Mouse (Mus musculus) embryonic facial prominence, embryonic 13.5 days (tissue): Measurements from ENCODE around the gene Xrcc1. TPM values are rescaled to one million over a fixed set of nuclear protein-coding genes. Genes with fewer than 3 reads are reported as not detected.

ENCODE experiments used
- ATAC-seq: fragments of 200-750 bp; cut with Nextera tagmentation; 2 replicates; pipeline ENCODE4 v1.8.0; 2017; ENCODE audit warnings: low read depth; ENCODE audit not compliant: insufficient number of reproducible peaks, insufficient read depth, low FRiP score, low TSS enrichment
- H3K27ac ChIP-seq: fragments of 300-500 bp; sonication (generic); 2 replicates; pipeline ENCODE4 v1.5.1; 2015; ENCODE audit warnings: moderate library complexity, mild to moderate bottlenecking, inconsistent platforms
- H3K27me3 ChIP-seq: fragments of 300-500 bp; sonication (generic); 2 replicates; pipeline ENCODE4 v1.6.1; 2015; ENCODE audit warnings: mild to moderate bottlenecking, inconsistent platforms
- H3K36me3 ChIP-seq: fragments of 300-500 bp; sonication (generic); 2 replicates; pipeline ENCODE4 v1.6.1; 2015; ENCODE audit warnings: mild to moderate bottlenecking, inconsistent platforms
- H3K4me1 ChIP-seq: fragments of 300-500 bp; sonication (generic); 2 replicates; pipeline ENCODE4 v1.6.1; 2015; ENCODE audit warnings: inconsistent platforms
- H3K4me2 ChIP-seq: fragments of 300-500 bp; sonication (generic); 2 replicates; pipeline ENCODE4 v1.6.1; 2015; ENCODE audit warnings: moderate library complexity, mild to moderate bottlenecking, inconsistent platforms
- H3K4me3 ChIP-seq: fragments of 300-500 bp; sonication (generic); 2 replicates; pipeline ENCODE4 v1.5.1; 2015; ENCODE audit warnings: mild to moderate bottlenecking, inconsistent platforms
- H3K9ac ChIP-seq: fragments of 300-500 bp; sonication (generic); 2 replicates; pipeline ENCODE4 v1.6.1; 2015; ENCODE audit warnings: mild to moderate bottlenecking, inconsistent platforms
- H3K9me3 ChIP-seq: fragments of 300-500 bp; sonication (generic); 2 replicates; pipeline ENCODE4 v1.6.1; 2016; ENCODE audit warnings: inconsistent platforms
- WGBS: fragments of 180-500 bp; shearing (Covaris S2); methylation state at CpG from one replicate; pipeline ENCODE4 v1.1.7; 2015; ENCODE audit warnings: mixed read lengths; 5-methylcytosine and 5-hydroxymethylcytosine counted together
- polyA plus RNA-seq: library from polyadenylated mRNA; unstranded; fragments of >200 nt; fragmentation: Nextera tagmentation; extraction: Ambion mirVana; gene quantifications from 2 replicates; pipeline ENCODE4 v1.2.1, GENCODE M21; 2015

Gene Xrcc1
- polyA plus RNA-seq, 1 experiment from 2014 or later = 127 TPM

DNA sequence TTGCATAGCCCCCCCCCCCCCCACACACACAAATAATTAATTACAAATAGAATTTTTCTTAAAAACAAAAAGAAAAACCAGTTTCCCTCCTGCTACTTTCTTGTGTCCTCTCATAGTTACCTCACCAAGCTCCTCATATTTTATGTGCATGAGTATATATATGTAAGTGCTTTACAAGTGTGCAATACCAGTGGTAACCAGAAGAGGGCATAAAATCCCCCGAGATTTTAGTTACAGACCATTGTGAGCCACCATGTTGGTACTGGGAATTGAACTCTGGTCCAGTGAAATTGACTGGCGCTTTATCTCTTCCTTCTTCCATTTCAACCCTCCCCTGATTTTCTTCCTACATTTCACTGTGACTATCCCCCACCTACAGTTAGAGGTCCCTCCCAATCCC lies 1.6 kb upstream of the Xrcc1 start:
- H3K9ac ChIP-seq = no peak overlapping the region
- ATAC-seq = no peak
- no peaks in the 10 kb centered on the region for H3K27me3 ChIP-seq
- H3K27ac ChIP-seq = no peak overlapping the region
- peaks cover 21% of the 10 kb centered on the region for H3K4me1 ChIP-seq
- no peak overlapping the region for H3K4me3 ChIP-seq
- H3K36me3 ChIP-seq = peaks cover 12% of the 10 kb centered on the region
- H3K9me3 ChIP-seq = no peaks in the 10 kb centered on the region
- WGBS = 78% methylated on average over 2 of the region's 2 CpGs
- H3K4me2 ChIP-seq = no peak overlapping the region

DNA sequence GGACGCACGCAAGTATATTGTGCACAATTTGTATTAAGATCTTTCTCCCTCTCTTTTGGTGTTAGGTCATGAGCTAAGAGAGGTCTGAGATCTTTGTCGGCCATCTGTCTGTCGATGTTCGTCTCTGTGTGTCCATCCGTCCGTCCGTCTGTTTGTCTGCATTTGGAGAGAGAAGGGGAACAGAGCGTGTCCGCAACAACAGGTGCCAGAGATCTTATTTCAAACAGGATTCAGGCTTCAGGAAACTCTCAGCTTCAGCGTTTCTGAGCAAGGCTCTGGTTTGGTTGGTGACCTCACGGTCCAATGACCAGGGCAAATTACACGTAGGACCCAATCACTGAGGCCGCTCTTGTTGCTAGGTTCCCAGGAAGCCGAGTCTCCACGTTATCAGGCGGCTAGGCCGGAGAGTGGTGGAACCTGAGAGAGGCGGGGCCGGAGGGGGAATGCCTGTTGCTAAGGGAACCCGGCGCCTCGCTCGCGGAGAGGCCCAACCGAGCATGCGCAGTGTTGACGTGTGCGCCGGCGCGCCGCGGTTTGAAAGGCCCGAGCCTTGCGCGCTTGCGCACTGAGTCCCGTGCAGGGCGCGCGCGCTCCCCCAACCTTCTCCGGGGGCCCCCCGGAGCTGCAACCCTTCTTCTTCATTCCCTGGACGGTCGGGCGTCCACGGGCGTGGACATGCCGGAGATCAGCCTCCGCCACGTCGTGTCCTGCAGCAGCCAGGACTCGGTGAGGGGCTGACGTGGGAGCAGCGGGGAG lies 723 bp downstream of the Xrcc1 start:
- Histone ChIP-seq H3K36me3 (peaks cover 33% of the 10 kb centered on the region), H3K4me1 (peaks cover 17% of the 10 kb centered on the region), H3K27me3 (no peaks in the 10 kb centered on the region), H3K4me2 (peak overlapping the region; percentile 74), H3K9me3 (no peaks in the 10 kb centered on the region), H3K4me3 (peak overlapping the region; percentile 83), H3K9ac (peak overlapping the region; percentile 89), H3K27ac (peak overlapping the region; percentile 80)
- under 1% methylated on average over 57 of the region's 57 CpGs for WGBS
- peak; percentile 98 for ATAC-seq

DNA sequence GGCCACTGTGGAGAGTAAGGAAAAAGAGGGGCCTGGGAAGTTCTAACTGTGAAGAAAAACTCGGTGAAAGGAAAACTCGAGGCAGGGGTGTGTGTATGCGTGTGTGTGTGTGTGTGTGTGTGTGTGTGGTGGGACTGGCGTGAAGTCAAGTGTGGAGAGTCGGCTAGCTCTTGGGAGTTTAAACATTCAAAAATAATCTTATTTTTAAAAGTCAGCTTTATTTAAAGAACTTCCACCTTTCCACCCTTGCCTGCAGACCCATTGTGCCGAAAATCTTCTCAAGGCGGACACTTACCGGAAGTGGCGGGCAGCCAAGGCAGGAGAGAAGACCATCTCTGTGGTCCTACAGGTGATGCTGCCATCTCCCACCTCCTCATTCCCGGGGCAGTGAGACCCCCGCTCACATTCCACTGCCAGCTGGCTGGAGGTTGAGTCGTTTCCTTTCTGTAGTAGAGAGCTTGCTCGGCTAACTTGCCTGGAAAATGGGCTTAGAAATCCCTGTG lies 1.5 kb downstream of the Xrcc1 start:
- 26% methylated on average over 13 of the region's 13 CpGs for WGBS
- no peaks in the 10 kb centered on the region for H3K9me3 ChIP-seq
- H3K27ac ChIP-seq = peak overlapping the region; percentile 80

DNA sequence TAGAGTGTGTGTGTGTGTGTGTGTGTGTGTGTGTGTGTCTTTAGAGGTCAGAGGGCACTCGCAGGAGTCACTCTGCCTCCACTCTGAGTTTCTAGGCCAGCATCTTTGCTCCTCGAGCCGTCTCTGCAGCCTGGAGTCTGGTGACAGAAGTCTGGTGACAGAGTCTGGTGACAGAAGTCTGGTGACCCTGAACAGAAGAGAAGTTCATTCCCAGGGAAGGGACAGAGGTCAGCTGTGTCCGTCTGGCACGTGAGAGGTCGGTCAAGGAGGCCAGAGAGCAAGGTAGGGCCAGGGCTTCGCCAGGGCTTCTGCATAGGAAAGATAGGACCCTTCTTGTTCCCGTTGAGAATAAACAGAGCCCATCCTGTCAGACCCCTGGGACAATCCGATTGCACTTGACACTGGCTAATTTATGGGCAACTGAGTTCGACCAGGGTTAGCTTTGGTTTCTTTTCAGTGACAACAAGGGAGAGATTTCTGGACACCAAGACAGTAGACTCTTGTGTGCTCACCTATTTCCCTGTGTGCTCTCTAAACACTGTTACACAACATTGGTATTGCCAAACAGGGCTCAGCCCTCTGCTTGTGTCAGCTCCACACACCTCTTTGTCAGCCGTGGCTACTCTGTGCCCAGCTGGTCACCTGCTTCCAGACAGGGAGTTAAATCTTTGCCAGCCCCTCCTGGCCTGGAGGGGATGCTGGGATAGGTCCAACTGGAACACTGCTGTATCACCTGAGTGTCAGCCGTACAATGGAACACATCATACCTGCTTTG lies 6.1 kb downstream of the Xrcc1 start:
- ATAC-seq = no peak
- H3K27ac ChIP-seq = no peak overlapping the region
- no peak overlapping the region for H3K4me3 ChIP-seq
- peaks cover 79% of the 10 kb centered on the region for H3K36me3 ChIP-seq
- H3K4me2 ChIP-seq = no peak overlapping the region
- peaks cover 10% of the 10 kb centered on the region for H3K4me1 ChIP-seq
- WGBS = 90% methylated on average over 12 of the region's 12 CpGs
- H3K9ac ChIP-seq = no peak overlapping the region
- H3K27me3 ChIP-seq = no peaks in the 10 kb centered on the region
- H3K9me3 ChIP-seq = no peaks in the 10 kb centered on the region

More for the DNA sequence above, 1.5 kb downstream of the Xrcc1 start:
- peak overlapping the region; percentile 89 for H3K9ac ChIP-seq
- H3K36me3 ChIP-seq = peaks cover 41% of the 10 kb centered on the region
- no peaks in the 10 kb centered on the region for H3K27me3 ChIP-seq
- peak overlapping the region; percentile 74 for H3K4me2 ChIP-seq
- ATAC-seq = no peak
- peaks cover 17% of the 10 kb centered on the region for H3K4me1 ChIP-seq
- H3K4me3 ChIP-seq = peak overlapping the region; percentile 83

DNA sequence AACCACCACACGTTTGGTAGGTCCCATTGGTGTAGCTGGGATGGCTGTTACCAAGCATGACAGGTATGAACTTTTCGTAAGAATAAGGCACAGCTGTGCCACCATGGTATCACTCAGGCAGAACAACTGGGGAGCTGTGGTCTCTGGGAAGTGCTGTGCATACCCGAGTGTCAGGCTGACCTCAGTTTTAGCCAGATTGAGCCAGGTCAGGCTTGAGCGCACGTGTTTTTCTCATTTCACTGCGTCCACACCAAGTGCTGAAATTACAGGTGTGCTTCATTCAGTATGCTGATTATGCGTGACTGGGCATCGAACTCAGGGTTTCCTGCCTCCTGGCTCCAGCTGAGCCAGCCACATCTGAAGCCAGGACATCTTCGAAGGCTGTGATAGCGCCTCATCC lies 9.7 kb downstream of the Xrcc1 start:
- 90% methylated on average over 10 of the region's 10 CpGs for WGBS
- no peak overlapping the region for H3K4me3 ChIP-seq
- no peaks in the 10 kb centered on the region for H3K4me1 ChIP-seq
- no peak overlapping the region for H3K4me2 ChIP-seq
- no peak overlapping the region for H3K27ac ChIP-seq
- peaks cover 74% of the 10 kb centered on the region for H3K36me3 ChIP-seq
- no peak for ATAC-seq
- H3K9ac ChIP-seq = no peak overlapping the region
- H3K9me3 ChIP-seq = no peaks in the 10 kb centered on the region
- H3K27me3 ChIP-seq = no peaks in the 10 kb centered on the region

DNA sequence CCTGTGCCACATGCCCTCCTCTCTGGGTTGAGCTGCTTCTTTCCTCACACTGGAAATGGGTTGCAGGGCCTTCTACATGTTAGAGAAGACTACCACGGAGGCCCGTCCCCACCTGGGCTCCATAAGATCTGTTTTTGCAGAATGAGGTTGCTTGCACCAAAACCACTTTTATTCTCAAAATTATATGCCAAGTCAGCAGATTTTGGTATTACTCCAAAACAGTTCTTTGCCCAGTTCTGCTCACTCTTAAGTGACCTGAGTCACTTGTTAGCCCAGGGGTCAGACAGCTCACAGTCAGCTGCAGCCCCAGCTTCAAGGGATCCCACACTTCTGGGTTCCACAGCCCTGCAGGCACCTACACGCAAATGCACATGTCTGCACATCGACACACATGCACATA lies 15.4 kb downstream of the Xrcc1 start:
- H3K4me1 ChIP-seq = no peaks in the 10 kb centered on the region
- no peak overlapping the region for H3K27ac ChIP-seq
- no peaks in the 10 kb centered on the region for H3K9me3 ChIP-seq
- no peaks in the 10 kb centered on the region for H3K27me3 ChIP-seq
- peaks cover 70% of the 10 kb centered on the region for H3K36me3 ChIP-seq
- WGBS = 89% methylated on average over 4 of the region's 4 CpGs
- ATAC-seq = no peak
- no peak overlapping the region for H3K4me3 ChIP-seq
- H3K9ac ChIP-seq = no peak overlapping the region
- H3K4me2 ChIP-seq = no peak overlapping the region

DNA sequence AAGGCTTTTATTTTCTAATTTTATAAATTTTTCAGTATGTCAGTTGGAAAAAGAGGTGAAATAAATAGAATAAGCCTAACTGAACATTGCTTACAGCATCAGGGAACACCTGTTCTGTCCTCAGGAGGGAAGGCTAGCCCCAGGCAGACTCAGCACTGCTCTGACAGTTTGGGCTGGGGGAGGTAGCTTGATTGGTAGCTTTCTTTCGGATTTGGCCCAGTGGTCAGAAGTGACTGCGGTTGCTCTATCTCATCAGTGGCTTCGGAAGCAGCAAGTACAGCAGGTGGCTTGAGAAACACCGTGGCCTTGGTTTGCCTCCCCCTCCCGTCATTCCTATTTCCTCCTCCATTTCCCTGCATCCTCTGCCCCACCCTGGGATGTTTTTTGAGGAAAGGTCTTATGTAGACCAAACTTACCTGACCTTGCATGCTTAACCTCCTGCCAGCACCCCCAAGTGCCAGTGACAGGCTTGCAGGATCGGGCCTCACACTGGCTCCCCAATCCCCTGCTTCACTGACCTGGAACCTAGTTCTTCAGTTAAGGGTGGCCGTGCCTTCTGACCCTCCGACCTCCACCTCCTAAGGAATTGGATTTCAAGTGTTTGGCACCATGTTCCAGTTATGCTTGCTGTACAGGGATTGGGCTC lies 17.2 kb downstream of the Xrcc1 start:
- H3K9ac ChIP-seq = no peak overlapping the region
- H3K4me2 ChIP-seq = no peak overlapping the region
- no peaks in the 10 kb centered on the region for H3K27me3 ChIP-seq
- WGBS = 89% methylated on average over 8 of the region's 8 CpGs
- no peaks in the 10 kb centered on the region for H3K4me1 ChIP-seq
- ATAC-seq = no peak
- no peak overlapping the region for H3K4me3 ChIP-seq
- H3K27ac ChIP-seq = no peak overlapping the region
- no peaks in the 10 kb centered on the region for H3K9me3 ChIP-seq
- H3K36me3 ChIP-seq = peaks cover 85% of the 10 kb centered on the region

DNA sequence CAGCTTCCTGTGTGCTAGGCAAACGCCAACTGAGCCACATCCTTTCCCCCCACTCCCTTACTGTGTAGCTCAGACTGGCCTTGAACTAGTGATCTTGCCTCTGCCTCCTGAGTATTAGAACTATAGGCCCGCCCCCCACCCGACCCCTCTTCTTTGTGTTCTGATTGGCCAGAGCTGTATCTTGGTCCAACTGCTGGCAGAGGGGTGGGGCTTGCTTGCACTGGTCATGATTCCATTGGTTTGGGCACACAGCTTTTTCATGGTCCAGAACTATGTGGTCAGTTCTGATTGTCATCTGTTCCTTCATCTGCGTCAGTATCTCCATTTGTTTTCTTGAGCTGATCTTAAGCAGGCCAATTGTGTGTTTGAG lies 17.7 kb downstream of the Xrcc1 start:
- H3K27ac ChIP-seq = no peak overlapping the region
- no peak for ATAC-seq
- H3K4me2 ChIP-seq = no peak overlapping the region
- H3K27me3 ChIP-seq = no peaks in the 10 kb centered on the region
- H3K9ac ChIP-seq = no peak overlapping the region
- WGBS = 90% methylated on average over 4 of the region's 4 CpGs
- H3K36me3 ChIP-seq = peaks cover 86% of the 10 kb centered on the region
- H3K4me1 ChIP-seq = no peaks in the 10 kb centered on the region
- H3K4me3 ChIP-seq = no peak overlapping the region
- H3K9me3 ChIP-seq = no peaks in the 10 kb centered on the region

DNA sequence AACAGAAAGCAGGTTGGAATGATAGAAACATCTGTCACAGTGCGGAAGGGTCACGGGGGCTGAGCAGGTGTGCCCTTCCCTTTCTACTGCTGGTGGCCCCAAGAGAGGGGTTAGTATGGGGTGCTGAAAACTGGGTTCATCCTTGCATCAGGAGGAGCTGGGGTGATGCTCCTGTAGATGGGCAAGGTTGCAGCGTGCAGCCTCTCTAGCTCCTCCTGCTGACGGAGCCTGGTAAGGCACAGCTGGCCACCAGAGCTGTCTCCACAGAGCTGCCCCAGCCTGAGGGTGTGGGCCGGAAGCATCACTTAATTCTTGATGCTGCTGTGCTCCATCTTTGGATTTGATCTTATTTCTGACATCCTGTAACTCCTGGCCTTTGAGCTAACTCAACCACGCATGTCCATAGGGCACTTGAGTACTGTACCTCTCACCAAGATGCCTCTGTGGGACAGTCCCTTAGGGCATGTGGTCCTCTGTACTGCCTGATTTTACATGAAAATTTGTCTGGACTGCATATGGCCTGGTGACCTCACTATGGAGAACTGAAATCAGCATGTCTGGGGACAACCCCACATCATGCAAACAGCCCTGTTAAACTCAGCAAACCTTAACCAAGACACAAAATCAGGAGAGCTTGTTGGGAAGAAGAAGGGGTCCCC lies 18.6 kb downstream of the Xrcc1 start:
- 58% methylated on average over 6 of the region's 6 CpGs for WGBS
- peaks cover 89% of the 10 kb centered on the region for H3K36me3 ChIP-seq
- ATAC-seq = no peak

DNA sequence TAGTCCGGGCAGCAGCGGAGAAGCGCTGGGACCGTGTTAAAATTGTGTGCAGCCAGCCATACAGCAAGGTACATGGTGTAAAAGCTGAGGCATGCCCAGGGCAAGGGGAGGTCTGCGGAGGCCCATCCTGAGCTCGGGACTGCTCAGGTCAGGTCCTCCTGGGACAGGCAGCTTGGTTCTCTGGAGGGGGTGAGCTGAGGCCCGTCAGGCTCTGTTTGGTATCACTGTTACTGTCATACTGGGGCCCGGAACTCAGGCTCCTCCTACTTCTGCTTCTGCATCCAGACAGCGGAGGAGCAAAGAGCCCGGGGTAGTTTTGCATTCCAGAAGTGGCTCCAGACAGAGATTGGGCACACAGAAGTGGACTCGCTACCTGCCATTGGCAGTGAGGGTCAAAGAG lies 19.5 kb downstream of the Xrcc1 start:
- H3K27me3 ChIP-seq = no peaks in the 10 kb centered on the region
- 89% methylated on average over 11 of the region's 11 CpGs for WGBS
- peaks cover 89% of the 10 kb centered on the region for H3K36me3 ChIP-seq

More for the DNA sequence above, 18.6 kb downstream of the Xrcc1 start:
- Histone ChIP-seq H3K4me2 (no peak overlapping the region), H3K9ac (no peak overlapping the region), H3K27me3 (no peaks in the 10 kb centered on the region), H3K9me3 (no peaks in the 10 kb centered on the region), H3K4me3 (no peak overlapping the region), H3K4me1 (no peaks in the 10 kb centered on the region), H3K27ac (no peak overlapping the region)

DNA sequence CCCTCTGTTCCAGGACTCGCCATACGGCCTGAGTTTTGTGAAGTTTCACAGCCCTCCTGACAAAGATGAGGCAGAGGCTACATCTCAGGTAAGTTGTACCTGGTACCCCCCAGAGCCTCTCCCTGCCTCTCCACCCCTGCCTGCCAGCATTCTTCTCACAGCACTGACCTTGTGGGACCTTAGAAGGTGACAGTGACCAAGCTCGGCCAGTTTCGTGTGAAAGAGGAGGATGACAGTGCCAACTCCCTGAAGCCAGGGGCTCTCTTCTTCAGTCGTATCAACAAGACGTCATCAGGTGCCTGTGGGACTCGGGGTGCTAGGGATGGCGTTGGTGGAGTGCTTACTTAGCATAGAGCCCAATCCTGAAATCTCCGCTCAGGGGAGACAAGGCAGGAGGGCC lies 20.1 kb downstream of the Xrcc1 start:
- no peak overlapping the region for H3K27ac ChIP-seq
- H3K9ac ChIP-seq = no peak overlapping the region
- H3K27me3 ChIP-seq = no peaks in the 10 kb centered on the region
- H3K9me3 ChIP-seq = no peaks in the 10 kb centered on the region
- no peak for ATAC-seq
- no peak overlapping the region for H3K4me3 ChIP-seq
- H3K4me2 ChIP-seq = no peak overlapping the region
- 94% methylated on average over 9 of the region's 9 CpGs for WGBS
- no peaks in the 10 kb centered on the region for H3K4me1 ChIP-seq
- peaks cover 90% of the 10 kb centered on the region for H3K36me3 ChIP-seq

More for the DNA sequence above, 19.5 kb downstream of the Xrcc1 start:
- no peak for ATAC-seq
- Histone ChIP-seq H3K9me3 (no peaks in the 10 kb centered on the region), H3K4me3 (no peak overlapping the region), H3K4me1 (no peaks in the 10 kb centered on the region), H3K4me2 (no peak overlapping the region), H3K27ac (no peak overlapping the region), H3K9ac (no peak overlapping the region)
